Mouse (Mus musculus): Measurements from ENCODE around the gene BC117090. TPM values are rescaled to one million over a fixed set of nuclear protein-coding genes. Genes with fewer than 3 reads are reported as not detected.

The BC117090 gene
- not detected in 2 replicates for polyA plus RNA-seq (2012; rRNA removed; ENCODE audit: low replicate concordance)

DNA sequence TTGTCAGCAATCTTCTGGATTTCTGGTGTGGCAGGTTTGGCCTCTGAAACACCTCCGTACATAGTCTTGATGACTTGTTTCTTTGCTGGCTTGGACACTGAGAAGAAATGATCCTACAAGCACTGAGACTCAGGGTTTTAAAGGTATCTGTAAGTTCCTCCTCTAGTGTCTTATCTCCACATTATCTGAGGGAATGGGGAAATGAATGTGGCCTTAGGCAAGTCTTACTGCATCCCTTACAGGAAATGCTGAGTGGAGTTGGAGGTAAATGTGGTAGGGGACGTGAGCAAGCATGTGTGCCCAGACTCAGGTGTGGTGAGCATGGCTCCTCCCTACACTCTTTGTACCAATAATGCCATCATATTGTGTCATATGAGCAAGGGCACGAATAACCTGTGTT, at the start of gene BC117090:
BC117090 (minus strand) TSS at position 101 of the 400 bp plus-strand sequence.

DNA sequence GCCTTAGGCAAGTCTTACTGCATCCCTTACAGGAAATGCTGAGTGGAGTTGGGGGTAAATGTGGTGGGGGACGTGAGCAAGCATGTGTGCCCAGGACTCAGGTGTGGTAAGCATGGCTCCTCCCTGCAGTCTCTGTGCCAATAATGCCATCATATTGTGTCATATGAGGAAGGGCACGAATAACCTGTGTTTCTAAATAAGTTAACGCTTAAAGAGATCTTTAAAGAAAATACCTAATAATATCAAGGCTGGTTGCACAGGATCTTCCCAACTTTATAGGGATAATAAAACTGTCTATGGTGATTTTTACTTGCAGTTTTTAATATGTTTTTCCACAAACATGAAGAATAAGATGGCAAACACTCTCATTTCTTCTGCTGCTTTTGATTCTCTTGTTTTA, 33.5 kb upstream of the BC117090 start, which contains the start of gene BC100530:
BC100530 (minus strand) TSS at position 101 of the 400 bp plus-strand sequence.

DNA sequence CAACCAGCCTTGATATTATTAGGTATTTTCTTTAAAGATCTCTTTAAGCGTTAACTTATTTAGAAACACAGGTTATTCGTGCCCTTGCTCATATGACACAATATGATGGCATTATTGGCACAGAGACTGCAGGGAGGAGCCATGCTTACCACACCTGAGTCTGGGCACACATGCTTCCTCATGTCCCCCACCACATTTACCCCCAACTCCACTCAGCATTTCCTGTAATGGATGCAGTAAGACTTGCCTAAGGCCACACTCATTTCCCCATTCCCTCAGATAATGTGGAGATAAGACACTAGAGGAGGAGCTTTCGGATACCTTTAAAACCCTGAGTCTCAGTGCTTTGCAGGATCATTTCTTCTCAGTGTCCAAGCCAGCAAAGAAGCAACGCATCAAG, 57.3 kb downstream of the BC117090 start, which contains the start of gene Stfa1:
Stfa1 (plus strand) TSS at position 156 of the 400 bp plus-strand sequence.

Other genes with a start within 250 kb of the BC117090 start
- 0.11 TPM in 1 of 2 replicates, not detected in the other for gene Csta1, start 203.1 kb downstream of the BC117090 start, polyA plus RNA-seq (2012; rRNA removed; ENCODE audit: low replicate concordance)
- not detected in 2 replicates for gene Stfa2l1, start 177.5 kb downstream of the BC117090 start, polyA plus RNA-seq (2012; rRNA removed; ENCODE audit: low replicate concordance)
- not detected in 2 replicates for gene Gm5483, start 150.1 kb downstream of the BC117090 start, polyA plus RNA-seq (2012; rRNA removed; ENCODE audit: low replicate concordance)
- not detected in 2 replicates for gene Gm5416, start 123.9 kb downstream of the BC117090 start, polyA plus RNA-seq (2012; rRNA removed; ENCODE audit: low replicate concordance)
- not detected in 2 replicates for gene 2010005H15Rik, start 112.9 kb downstream of the BC117090 start, polyA plus RNA-seq (2012; rRNA removed; ENCODE audit: low replicate concordance)
- gene Stfa1, start 57.4 kb downstream of the BC117090 start, polyA plus RNA-seq (2012; rRNA removed; ENCODE audit: low replicate concordance), result not detected in 2 replicates
- not detected in 2 replicates for gene BC100530, start 33.4 kb upstream of the BC117090 start, polyA plus RNA-seq (2012; rRNA removed; ENCODE audit: low replicate concordance)
- gene Stfa2, start 74.1 kb upstream of the BC117090 start, polyA plus RNA-seq (2012; rRNA removed; ENCODE audit: low replicate concordance), result not detected in 2 replicates
- gene Stfa3, start 121.1 kb upstream of the BC117090 start, polyA plus RNA-seq (2012; rRNA removed; ENCODE audit: low replicate concordance), result not detected in 2 replicates
- gene Casr, start 227.8 kb upstream of the BC117090 start, polyA plus RNA-seq (2012; rRNA removed; ENCODE audit: low replicate concordance), result 3.2 TPM in 1 of 2 replicates, not detected in the other

Measured in mammary gland, adult 2 months (tissue).